Mouse (Mus musculus): ENCODE measurements around the gene Rab11fip3. TPM values are rescaled to one million over a fixed set of nuclear protein-coding genes. Genes with fewer than 3 reads are reported as not detected.
A peak's percentile ranks its signal among the peaks of the same experiment; 100 is the strongest.

Rab11fip3 gene
- polyA plus RNA-seq, 1 experiment = 19.7 TPM

DNA sequence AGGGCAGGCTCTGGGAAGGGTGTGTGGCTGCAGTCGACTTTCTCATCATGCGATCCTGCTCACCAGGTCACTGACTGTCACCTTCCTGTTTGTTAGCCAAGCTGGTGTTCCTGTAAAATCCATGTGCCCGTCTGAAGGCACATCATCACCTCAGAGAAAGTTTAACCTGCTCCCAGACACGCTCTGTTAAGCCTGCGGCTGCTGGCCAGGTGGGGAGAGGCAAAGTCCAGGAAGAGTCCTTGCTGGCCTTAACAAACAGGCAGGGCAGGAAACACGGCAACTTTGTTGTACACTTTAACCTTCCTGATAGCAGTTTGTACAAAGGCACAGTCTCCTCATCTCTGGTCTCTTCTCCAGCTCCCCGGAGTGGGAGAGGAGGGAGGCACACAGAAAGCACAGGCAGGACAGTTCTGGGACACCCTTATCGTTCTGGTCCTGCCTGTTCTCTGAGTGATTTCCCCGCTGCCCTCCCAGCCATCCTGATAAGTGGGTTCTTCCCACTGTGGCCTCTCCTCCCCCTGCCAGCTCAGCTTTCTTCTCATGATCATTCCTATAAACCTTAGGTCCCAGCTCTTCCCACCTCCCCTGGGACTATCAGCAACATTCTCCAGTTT lies 47.5 kb downstream of the Rab11fip3 start:
- TF ChIP-seq MAX (IDR thresholded peaks at IDR 0.05; ENCODE audit: low read depth) (no peak), E2F4 (IDR thresholded peaks at IDR 0.05; ENCODE audit: insufficient read depth) (no peak), SRF (IDR thresholded peaks at IDR 0.05; ENCODE audit: control insufficient read depth, insufficient read length, low read depth) (no peak), MYOG (IDR thresholded peaks at IDR 0.05; ENCODE audit: control insufficient read depth in 1 of 3, insufficient read depth in 1 of 3, insufficient read length in 2 of 3, low read depth in 2 of 3) (no peak), MYOD1 (IDR thresholded peaks at IDR 0.05; ENCODE audit: control insufficient read depth in 1 of 3, insufficient read length in 2 of 3, low read depth in 2 of 3) (no peak)
- H3K36me3 ChIP-seq (ENCODE audit: control insufficient read depth, insufficient read depth) = peaks cover 7% of the 10 kb centered on the region
- no peaks in the 10 kb centered on the region for H3K27me3 ChIP-seq (ENCODE audit: control insufficient read depth, insufficient read depth, insufficient read length)
- no peak overlapping the region for H3ac ChIP-seq (ENCODE audit: control insufficient read depth, insufficient read length)
- no peaks in the 10 kb centered on the region for H3K79me2 ChIP-seq (ENCODE audit: control insufficient read depth, insufficient read depth)
- H3K4me3 ChIP-seq = no peak overlapping the region
- no peak overlapping the region for H3K4me2 ChIP-seq (ENCODE audit: low read depth)

DNA sequence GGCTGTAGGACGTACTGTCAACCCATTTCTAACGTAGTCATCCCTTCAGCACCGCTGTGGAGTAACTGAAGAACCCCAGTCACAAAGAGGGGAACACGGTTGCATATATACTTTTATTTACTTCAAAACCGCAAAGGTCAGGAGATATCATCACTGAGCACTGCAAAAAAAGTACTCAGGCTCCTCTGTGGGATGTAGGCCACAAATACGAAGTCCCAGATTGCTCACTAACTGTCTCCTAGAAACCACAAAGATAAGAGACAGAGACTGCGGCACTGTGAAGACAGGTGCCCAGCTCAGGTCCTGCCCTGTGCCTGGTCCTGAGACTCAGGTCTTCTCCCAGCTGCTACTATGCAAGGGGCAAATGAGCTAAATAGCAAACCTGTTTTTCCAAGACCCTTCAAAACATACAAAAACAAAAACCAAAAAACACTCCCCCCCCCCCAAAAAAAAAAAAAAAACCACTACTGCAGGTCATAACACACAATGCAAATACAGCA lies 48.5 kb downstream of the Rab11fip3 start:
- H3K4me2 ChIP-seq (ENCODE audit: low read depth) = no peak overlapping the region
- H3ac ChIP-seq (ENCODE audit: control insufficient read depth, insufficient read length) = no peak overlapping the region
- H3K27me3 ChIP-seq (ENCODE audit: control insufficient read depth, insufficient read depth, insufficient read length) = no peaks in the 10 kb centered on the region
- no peak overlapping the region for H3K4me3 ChIP-seq
- H3K79me2 ChIP-seq (ENCODE audit: control insufficient read depth, insufficient read depth) = no peaks in the 10 kb centered on the region
- TF ChIP-seq SRF (IDR thresholded peaks at IDR 0.05; ENCODE audit: control insufficient read depth, insufficient read length, low read depth) (no peak), CEBPB (IDR thresholded peaks at IDR 0.05; ENCODE audit: insufficient read depth, poor library complexity, severe bottlenecking) (no peak), TCF3 (IDR thresholded peaks at IDR 0.05; ENCODE audit: insufficient read length, low read depth) (no peak), E2F4 (IDR thresholded peaks at IDR 0.05; ENCODE audit: insufficient read depth) (no peak), POLR2A (IDR thresholded peaks at IDR 0.05; ENCODE audit: insufficient read length, low read depth) (no peak), MAX (IDR thresholded peaks at IDR 0.05; ENCODE audit: low read depth) (no peak), MYOD1 (IDR thresholded peaks at IDR 0.05; ENCODE audit: control insufficient read depth in 1 of 3, insufficient read length in 2 of 3, low read depth in 2 of 3) (peak in 2 of 3 experiments; percentile 43 to 51), MYOG (IDR thresholded peaks at IDR 0.05; ENCODE audit: control insufficient read depth in 1 of 3, insufficient read depth in 1 of 3, insufficient read length in 2 of 3, low read depth in 2 of 3) (peak in 2 of 3 experiments; percentile 13 to 60)
- peaks cover 4% of the 10 kb centered on the region for H3K36me3 ChIP-seq (ENCODE audit: control insufficient read depth, insufficient read depth)

DNA sequence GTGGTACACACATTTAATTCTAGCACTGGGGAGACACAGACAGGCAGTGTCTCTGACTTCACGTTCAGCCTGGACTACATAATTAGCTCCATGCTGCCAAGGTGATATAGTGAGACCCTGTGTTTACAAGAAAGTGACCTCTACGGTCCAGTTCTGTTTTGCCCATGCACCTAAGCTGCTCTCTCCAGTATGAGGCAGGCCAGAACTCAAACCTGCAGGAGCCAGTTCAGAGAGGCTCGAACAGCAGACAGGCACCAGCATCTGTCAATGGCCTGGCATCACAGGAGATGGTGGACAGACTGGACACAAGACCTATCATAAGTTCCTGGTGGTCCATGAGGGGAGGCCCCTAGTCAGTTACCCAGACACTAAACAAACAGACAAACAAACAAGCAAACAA lies 51.0 kb downstream of the Rab11fip3 start:
- H3K36me3 ChIP-seq (ENCODE audit: control insufficient read depth, insufficient read depth) = no peaks in the 10 kb centered on the region

DNA sequence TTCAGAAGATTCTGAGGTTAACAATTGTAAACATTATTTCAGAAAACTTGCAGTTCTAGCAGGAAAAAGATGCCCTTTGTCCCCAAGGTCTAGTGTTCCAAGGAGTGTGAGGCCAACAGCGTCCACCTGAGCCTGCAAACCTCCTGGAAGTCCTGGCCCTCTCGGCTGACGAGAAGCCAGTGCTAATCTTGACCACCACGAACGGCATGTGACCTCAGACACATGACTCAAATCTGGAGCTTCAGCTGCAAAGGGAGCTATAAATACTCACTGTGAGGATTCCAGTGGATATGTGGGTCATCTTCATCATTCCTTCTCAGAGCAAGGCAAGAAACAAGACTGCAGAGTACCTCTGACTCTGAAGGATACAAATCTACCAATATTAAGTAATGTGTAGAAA lies 51.4 kb downstream of the Rab11fip3 start:
- H3K4me2 ChIP-seq (ENCODE audit: low read depth) = peak overlapping the region; percentile 39
- H3ac ChIP-seq (ENCODE audit: control insufficient read depth, insufficient read length) = no peak overlapping the region
- no peaks in the 10 kb centered on the region for H3K79me2 ChIP-seq (ENCODE audit: control insufficient read depth, insufficient read depth)
- no peak for TF ChIP-seq SRF (IDR thresholded peaks at IDR 0.05; ENCODE audit: control insufficient read depth, insufficient read length, low read depth)
- no peak for TF ChIP-seq CEBPB (IDR thresholded peaks at IDR 0.05; ENCODE audit: insufficient read depth, poor library complexity, severe bottlenecking)
- no peak for TF ChIP-seq TCF3 (IDR thresholded peaks at IDR 0.05; ENCODE audit: insufficient read length, low read depth)
- no peak for TF ChIP-seq REST (IDR thresholded peaks at IDR 0.05; ENCODE audit: insufficient read depth, insufficient read length)
- no peak for TF ChIP-seq MAX (IDR thresholded peaks at IDR 0.05; ENCODE audit: low read depth)
- TF ChIP-seq USF1 (IDR thresholded peaks at IDR 0.05; ENCODE audit: low read depth) = peak; percentile 84
- TF ChIP-seq POLR2AphosphoS2 (IDR thresholded peaks at IDR 0.05; ENCODE audit: insufficient read length, low read depth) = no peak
- peak; percentile 23 for TF ChIP-seq POLR2A (IDR thresholded peaks at IDR 0.05; ENCODE audit: insufficient read length, low read depth)
- peak in 1 of 3 experiments; percentile 57 for TF ChIP-seq MYOG (IDR thresholded peaks at IDR 0.05; ENCODE audit: control insufficient read depth in 1 of 3, insufficient read depth in 1 of 3, insufficient read length in 2 of 3, low read depth in 2 of 3)
- no peak for TF ChIP-seq E2F4 (IDR thresholded peaks at IDR 0.05; ENCODE audit: insufficient read depth)
- TF ChIP-seq MYOD1 (IDR thresholded peaks at IDR 0.05; ENCODE audit: control insufficient read depth in 1 of 3, insufficient read length in 2 of 3, low read depth in 2 of 3) = no peak
- no peak for TF ChIP-seq TCF12 (IDR thresholded peaks at IDR 0.05; ENCODE audit: insufficient read depth, poor library complexity, severe bottlenecking)
- no peaks in the 10 kb centered on the region for H3K36me3 ChIP-seq (ENCODE audit: control insufficient read depth, insufficient read depth)
- no peak overlapping the region for H3K4me3 ChIP-seq
- H3K27me3 ChIP-seq (ENCODE audit: control insufficient read depth, insufficient read depth, insufficient read length) = no peaks in the 10 kb centered on the region

More for the DNA sequence above, 51.0 kb downstream of the Rab11fip3 start:
- no peaks in the 10 kb centered on the region for H3K27me3 ChIP-seq (ENCODE audit: control insufficient read depth, insufficient read depth, insufficient read length)
- no peaks in the 10 kb centered on the region for H3K79me2 ChIP-seq (ENCODE audit: control insufficient read depth, insufficient read depth)
- no peak for TF ChIP-seq MYOG (IDR thresholded peaks at IDR 0.05; ENCODE audit: control insufficient read depth in 1 of 3, insufficient read depth in 1 of 3, insufficient read length in 2 of 3, low read depth in 2 of 3)
- no peak for TF ChIP-seq POLR2AphosphoS2 (IDR thresholded peaks at IDR 0.05; ENCODE audit: insufficient read length, low read depth)
- no peak for TF ChIP-seq USF1 (IDR thresholded peaks at IDR 0.05; ENCODE audit: low read depth)
- no peak for TF ChIP-seq CEBPB (IDR thresholded peaks at IDR 0.05; ENCODE audit: insufficient read depth, poor library complexity, severe bottlenecking)
- TF ChIP-seq E2F4 (IDR thresholded peaks at IDR 0.05; ENCODE audit: insufficient read depth) = no peak
- TF ChIP-seq POLR2A (IDR thresholded peaks at IDR 0.05; ENCODE audit: insufficient read length, low read depth) = no peak
- TF ChIP-seq MAX (IDR thresholded peaks at IDR 0.05; ENCODE audit: low read depth) = no peak
- H3K4me2 ChIP-seq (ENCODE audit: low read depth) = peak overlapping the region; percentile 12
- H3ac ChIP-seq (ENCODE audit: control insufficient read depth, insufficient read length) = no peak overlapping the region
- H3K4me3 ChIP-seq = no peak overlapping the region

DNA sequence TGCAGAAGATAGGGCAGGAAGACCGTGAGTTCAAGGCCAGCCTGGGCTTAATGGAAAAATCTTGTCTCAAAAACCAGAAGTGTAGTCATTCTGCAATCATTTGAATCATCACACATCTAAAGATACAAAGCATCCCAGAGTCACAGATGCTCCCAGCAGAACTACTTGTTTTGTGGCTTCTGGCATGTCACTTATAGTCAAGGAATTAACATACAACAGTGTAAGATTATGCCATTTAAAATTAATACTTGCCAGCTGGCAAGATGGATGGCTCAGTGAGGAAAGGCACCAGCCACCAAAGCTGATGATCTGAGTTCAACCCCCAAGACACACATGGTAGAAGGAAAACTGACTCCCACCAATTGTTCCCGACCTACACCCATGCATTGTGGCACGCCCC lies 52.3 kb downstream of the Rab11fip3 start:
- TF ChIP-seq MYOG (IDR thresholded peaks at IDR 0.05; ENCODE audit: control insufficient read depth in 1 of 3, insufficient read depth in 1 of 3, insufficient read length in 2 of 3, low read depth in 2 of 3) (no peak), SRF (IDR thresholded peaks at IDR 0.05; ENCODE audit: control insufficient read depth, insufficient read length, low read depth) (no peak), POLR2A (IDR thresholded peaks at IDR 0.05; ENCODE audit: insufficient read length, low read depth) (no peak), TCF3 (IDR thresholded peaks at IDR 0.05; ENCODE audit: insufficient read length, low read depth) (no peak), POLR2AphosphoS2 (IDR thresholded peaks at IDR 0.05; ENCODE audit: insufficient read length, low read depth) (no peak), MAX (IDR thresholded peaks at IDR 0.05; ENCODE audit: low read depth) (no peak), REST (IDR thresholded peaks at IDR 0.05; ENCODE audit: insufficient read depth, insufficient read length) (no peak), USF1 (IDR thresholded peaks at IDR 0.05; ENCODE audit: low read depth) (no peak), MYOD1 (IDR thresholded peaks at IDR 0.05; ENCODE audit: control insufficient read depth in 1 of 3, insufficient read length in 2 of 3, low read depth in 2 of 3) (no peak), TCF12 (IDR thresholded peaks at IDR 0.05; ENCODE audit: insufficient read depth, poor library complexity, severe bottlenecking) (no peak), E2F4 (IDR thresholded peaks at IDR 0.05; ENCODE audit: insufficient read depth) (no peak)
- H3K4me2 ChIP-seq (ENCODE audit: low read depth) = no peak overlapping the region
- no peak overlapping the region for H3K4me3 ChIP-seq
- H3K36me3 ChIP-seq (ENCODE audit: control insufficient read depth, insufficient read depth) = peaks cover 6% of the 10 kb centered on the region
- no peaks in the 10 kb centered on the region for H3K27me3 ChIP-seq (ENCODE audit: control insufficient read depth, insufficient read depth, insufficient read length)
- no peak overlapping the region for H3ac ChIP-seq (ENCODE audit: control insufficient read depth, insufficient read length)
- H3K79me2 ChIP-seq (ENCODE audit: control insufficient read depth, insufficient read depth) = no peaks in the 10 kb centered on the region

Measured in myocyte (in vitro differentiated cells).